Mouse (Mus musculus) embryonic facial prominence, embryonic 12.5 days (tissue): ENCODE measurements around the gene Csde1. TPM values are rescaled to one million over a fixed set of nuclear protein-coding genes. Genes with fewer than 3 reads are reported as not detected.

ENCODE experiments used
- ATAC-seq: fragments of 200-750 bp; cut with Nextera tagmentation; 2 replicates; pipeline ENCODE4 v1.8.0; 2017; ENCODE audit not compliant: insufficient number of reproducible peaks, insufficient read depth, low FRiP score, low TSS enrichment
- H3K27ac ChIP-seq: fragments of 300-500 bp; sonication (generic); 2 replicates; pipeline ENCODE4 v1.5.1; 2016; ENCODE audit warnings: mild to moderate bottlenecking
- H3K27me3 ChIP-seq: fragments of 300-500 bp; sonication (generic); 2 replicates; pipeline ENCODE4 v1.6.1; 2016; ENCODE audit warnings: mild to moderate bottlenecking, moderate library complexity
- H3K36me3 ChIP-seq: fragments of 300-500 bp; sonication (generic); 2 replicates; pipeline ENCODE4 v1.6.1; 2016; ENCODE audit warnings: mild to moderate bottlenecking
- H3K4me1 ChIP-seq: fragments of 300-500 bp; sonication (generic); 2 replicates; pipeline ENCODE4 v1.6.1; 2016
- H3K4me2 ChIP-seq: fragments of 300-500 bp; sonication (generic); replicated peaks from 2 replicates; pipeline ENCODE4 v1.6.1; 2016; ENCODE audit warnings: mild to moderate bottlenecking, moderate library complexity
- H3K4me3 ChIP-seq: fragments of 300-500 bp; sonication (generic); 2 replicates; pipeline ENCODE4 v1.5.1; 2016; ENCODE audit warnings: mild to moderate bottlenecking
- H3K9ac ChIP-seq: fragments of 300-500 bp; sonication (generic); 2 replicates; pipeline ENCODE4 v1.6.1; 2016; ENCODE audit warnings: mild to moderate bottlenecking, moderate library complexity
- H3K9me3 ChIP-seq: fragments of 300-500 bp; sonication (generic); 2 replicates; pipeline ENCODE4 v1.6.1; 2016; ENCODE audit warnings: mild to moderate bottlenecking, moderate library complexity
- WGBS: fragments of 180-500 bp; shearing (Covaris S2); methylation state at CpG from one replicate; pipeline ENCODE4 v1.1.7; 2016; 5-methylcytosine and 5-hydroxymethylcytosine counted together
- polyA plus RNA-seq: library from polyadenylated mRNA; unstranded; fragments of >200 nt; fragmentation: Nextera tagmentation; extraction: Ambion mirVana; gene quantifications from 2 replicates; pipeline ENCODE4 v1.2.1, GENCODE M21; 2016

The Csde1 gene
- polyA plus RNA-seq, 1 experiment from 2014 or later: 461 TPM

DNA sequence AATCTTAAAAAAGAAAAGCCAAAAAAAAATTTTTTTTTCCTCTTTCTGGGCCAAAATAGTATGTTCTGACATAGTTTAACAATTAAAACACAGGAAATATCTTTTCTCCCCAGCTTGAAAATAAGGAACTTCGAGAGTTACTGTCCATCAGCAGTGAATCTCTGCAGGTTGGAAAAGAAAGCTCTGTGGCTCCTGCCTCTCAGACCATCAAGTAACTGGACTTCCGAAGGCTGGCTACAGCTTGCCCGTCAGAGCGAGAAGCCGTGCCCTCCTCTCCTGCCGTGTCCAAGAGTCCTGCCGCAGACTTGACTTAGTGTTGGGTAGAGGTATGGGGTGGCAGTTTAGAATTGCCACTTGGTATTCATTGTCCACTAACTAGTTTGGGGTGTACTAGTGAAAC is 18.6 kb upstream of the Csde1 start:
- H3K36me3 ChIP-seq: peaks cover 45% of the 10 kb centered on the region
- peaks cover 1% of the 10 kb centered on the region for H3K4me1 ChIP-seq
- ATAC-seq: no peak
- H3K9ac ChIP-seq: no peak overlapping the region
- no peaks in the 10 kb centered on the region for H3K27me3 ChIP-seq
- H3K4me2 ChIP-seq: no peak overlapping the region
- no peak overlapping the region for H3K4me3 ChIP-seq
- 95% methylated on average over 7 of the region's 7 CpGs for WGBS
- H3K27ac ChIP-seq: no peak overlapping the region
- H3K9me3 ChIP-seq: 0 out of 2 replicates have a peak, but pooled peaks cover 7% of the 10 kb centered on the region

DNA sequence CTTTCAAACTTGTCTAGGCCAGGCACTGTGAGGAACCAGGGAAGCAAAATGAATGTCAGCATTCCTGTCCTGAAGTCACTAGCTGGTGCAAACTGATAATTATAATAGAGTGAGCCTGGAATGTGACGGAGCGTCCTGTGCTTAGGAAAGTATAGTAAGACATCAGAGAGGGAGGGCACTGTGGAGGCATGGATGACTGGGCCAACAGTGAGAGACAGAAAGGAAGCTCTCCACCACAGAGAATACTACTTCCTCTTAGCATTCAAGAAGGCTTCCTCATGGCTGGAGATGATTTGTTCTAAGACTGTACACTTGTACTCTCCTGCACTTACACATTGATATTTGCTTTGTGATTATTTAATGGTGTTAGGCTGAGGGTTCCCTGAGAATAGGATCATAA is 2.9 kb upstream of the Csde1 start:
- H3K4me3 ChIP-seq: no peak overlapping the region
- no peak overlapping the region for H3K4me2 ChIP-seq
- H3K27ac ChIP-seq: no peak overlapping the region
- H3K36me3 ChIP-seq: no peaks in the 10 kb centered on the region
- 70% methylated on average over 2 of the region's 2 CpGs for WGBS
- ATAC-seq: no peak
- no peaks in the 10 kb centered on the region for H3K9me3 ChIP-seq
- no peaks in the 10 kb centered on the region for H3K27me3 ChIP-seq
- H3K9ac ChIP-seq: no peak overlapping the region
- peaks cover 6% of the 10 kb centered on the region for H3K4me1 ChIP-seq

- ATAC-seq: no peak
- 92% methylated on average over 2 of the region's 2 CpGs for WGBS
These were observed 764 bp upstream of the Csde1 start for GRCm38 (mm10) chr3:103019462-103019861.

DNA sequence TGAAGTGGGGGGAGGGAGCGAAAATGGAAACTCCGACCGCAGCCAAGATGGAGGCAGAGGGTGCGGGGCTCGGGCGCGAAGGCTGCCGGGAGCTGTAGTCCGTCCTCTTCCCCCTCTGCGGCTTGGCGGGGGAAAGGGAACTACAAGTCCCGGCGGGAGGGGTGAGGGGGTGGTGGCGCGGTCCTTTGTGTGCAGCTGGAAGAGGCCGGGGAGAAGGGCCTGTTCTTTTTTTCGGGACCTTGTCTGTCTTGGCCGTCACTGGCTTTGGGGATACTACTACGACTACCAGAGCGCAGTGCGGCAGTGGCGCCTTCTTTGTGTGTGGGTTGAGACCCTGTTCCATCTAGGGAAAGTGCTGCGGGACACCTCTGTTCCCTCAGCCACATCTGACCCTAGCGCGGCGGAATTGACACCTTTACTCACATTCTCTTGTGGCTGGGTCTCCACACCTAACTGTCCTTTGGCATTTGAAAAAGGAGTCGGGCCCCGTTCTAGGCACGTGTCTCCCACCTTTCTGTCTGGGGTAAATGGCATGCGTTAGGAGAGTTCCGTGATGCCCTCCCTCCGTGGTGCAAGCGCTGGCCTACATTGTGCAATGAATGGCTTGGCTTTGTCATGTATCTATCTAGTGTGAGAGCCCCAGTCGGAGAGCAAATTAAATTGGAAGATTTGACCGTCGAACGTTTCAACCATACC is 865 bp downstream of the Csde1 start:
- H3K27ac ChIP-seq: peak overlapping the region; percentile 97
- no peaks in the 10 kb centered on the region for H3K9me3 ChIP-seq
- peaks cover 8% of the 10 kb centered on the region for H3K4me1 ChIP-seq
- H3K9ac ChIP-seq: peak overlapping the region; percentile 89
- H3K4me3 ChIP-seq: peak overlapping the region; percentile 75
- no peaks in the 10 kb centered on the region for H3K36me3 ChIP-seq
- ATAC-seq: peak; percentile 93
- WGBS: under 1% methylated on average over 36 of the region's 37 CpGs
- H3K27me3 ChIP-seq: no peaks in the 10 kb centered on the region
- peak overlapping the region; percentile 78 for H3K4me2 ChIP-seq

More at GRCm38 (mm10) chr3:103019462-103019861, 764 bp upstream of the Csde1 start:
- H3K9ac ChIP-seq: no peak overlapping the region
- H3K36me3 ChIP-seq: no peaks in the 10 kb centered on the region
- H3K4me3 ChIP-seq: peak overlapping the region; percentile 75; the same call in 1 of the 2 replicates
- H3K9me3 ChIP-seq: no peaks in the 10 kb centered on the region
- H3K4me1 ChIP-seq: peaks cover 8% of the 10 kb centered on the region
- H3K27ac ChIP-seq: peak overlapping the region; percentile 97; the same call in 1 of the 2 replicates
- no peaks in the 10 kb centered on the region for H3K27me3 ChIP-seq
- no peak overlapping the region for H3K4me2 ChIP-seq

DNA sequence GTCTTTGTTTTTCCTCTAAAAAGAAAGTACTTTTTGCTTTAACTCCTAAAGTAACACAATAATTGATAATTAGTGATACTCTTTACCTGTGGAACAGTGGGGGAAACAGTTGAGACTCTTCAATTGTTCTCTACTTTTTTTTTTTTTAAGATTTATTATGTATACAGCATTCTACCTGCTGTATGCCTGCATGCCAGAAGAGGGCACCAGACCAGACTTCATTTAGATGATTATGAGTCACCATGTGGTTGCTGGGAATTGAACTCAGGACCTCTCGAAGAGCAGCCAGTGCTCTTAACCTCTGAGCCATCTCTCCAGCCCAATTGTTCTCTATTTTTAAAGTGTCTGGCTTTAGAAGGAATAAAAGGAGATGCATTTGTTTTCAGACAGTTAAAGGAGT is 5.9 kb downstream of the Csde1 start:
- Histone ChIP-seq H3K9ac (no peak overlapping the region), H3K4me2 (no peak overlapping the region), H3K27me3 (no peaks in the 10 kb centered on the region), H3K9me3 (no peaks in the 10 kb centered on the region), H3K27ac (no peak overlapping the region), H3K4me3 (no peak overlapping the region), H3K4me1 (peaks cover 8% of the 10 kb centered on the region; the same call in 1 of the 2 replicates), H3K36me3 (peaks cover 37% of the 10 kb centered on the region)
- no peak for ATAC-seq
- WGBS: 88% methylated on average over 1 of the region's 1 CpGs

GRCm38 (mm10) chr3:103040285-103040684 is 20.1 kb downstream of the Csde1 start:
- Histone ChIP-seq H3K9ac (no peak overlapping the region), H3K27me3 (no peaks in the 10 kb centered on the region), H3K4me2 (no peak overlapping the region), H3K27ac (no peak overlapping the region), H3K4me3 (no peak overlapping the region), H3K4me1 (no peaks in the 10 kb centered on the region), H3K36me3 (peaks cover 43% of the 10 kb centered on the region), H3K9me3 (no peaks in the 10 kb centered on the region)
- 92% methylated on average over 6 of the region's 6 CpGs for WGBS
- ATAC-seq: no peak

DNA sequence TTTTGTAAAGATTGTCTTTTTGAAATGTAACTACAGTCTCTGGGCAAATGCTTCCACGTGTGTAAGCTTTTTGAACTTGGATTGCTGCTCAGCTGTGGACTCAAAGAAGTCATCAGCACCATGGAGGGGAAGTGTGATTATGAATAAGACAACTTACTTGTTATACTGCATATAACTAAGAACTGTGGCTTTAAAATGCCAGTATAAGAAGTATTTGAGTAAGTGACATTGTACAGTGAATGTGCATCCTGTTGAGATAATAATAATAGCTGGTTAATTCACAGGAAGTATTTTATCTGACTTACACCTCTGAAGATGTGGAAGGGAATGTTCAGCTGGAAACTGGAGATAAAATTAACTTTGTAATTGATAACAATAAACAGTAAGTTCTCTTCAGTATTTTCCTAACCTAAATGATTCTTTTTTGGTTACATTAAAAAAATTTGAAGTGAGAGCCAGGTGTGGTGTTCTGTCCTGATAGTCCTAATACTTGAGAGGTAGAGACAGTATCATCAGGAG is 20.7 kb downstream of the Csde1 start:
- Histone ChIP-seq H3K27me3 (no peaks in the 10 kb centered on the region), H3K36me3 (peaks cover 47% of the 10 kb centered on the region)
- WGBS: 86% methylated on average over 1 of the region's 1 CpGs

DNA sequence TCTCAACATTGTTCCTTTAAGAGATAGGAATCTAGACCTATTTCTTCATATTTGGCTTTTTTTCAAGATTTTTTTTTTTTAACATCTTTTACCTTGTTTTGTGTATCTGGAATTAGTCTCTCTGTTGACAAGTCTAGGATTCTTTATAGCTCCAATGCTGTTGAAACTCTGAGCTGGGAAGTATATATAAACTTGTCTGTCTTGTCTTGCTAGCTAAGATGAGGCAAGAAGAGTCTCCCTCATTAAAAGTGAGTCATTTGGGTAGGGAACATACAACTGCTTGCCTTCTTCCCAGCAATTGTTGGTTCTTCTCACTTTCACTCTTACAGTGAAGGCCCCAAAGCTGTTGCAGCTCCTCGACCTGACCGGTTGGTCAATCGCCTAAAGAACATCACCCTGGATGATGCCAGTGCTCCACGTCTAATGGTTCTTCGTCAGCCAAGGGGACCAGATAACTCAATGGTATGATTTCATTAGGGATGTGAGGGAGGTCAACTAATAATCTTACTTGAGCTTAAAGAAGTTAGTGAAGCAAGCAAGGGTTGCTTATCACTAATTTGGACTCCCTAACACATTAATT is 35.9 kb downstream of the Csde1 start:
- no peak overlapping the region for H3K9ac ChIP-seq
- no peak overlapping the region for H3K27ac ChIP-seq
- peaks cover 58% of the 10 kb centered on the region for H3K36me3 ChIP-seq
- H3K27me3 ChIP-seq: no peaks in the 10 kb centered on the region
- H3K4me2 ChIP-seq: no peak overlapping the region
- no peak overlapping the region for H3K4me3 ChIP-seq
- no peaks in the 10 kb centered on the region for H3K9me3 ChIP-seq
- WGBS: 92% methylated on average over 5 of the region's 5 CpGs
- no peak for ATAC-seq
- 0 out of 2 replicates have a peak, but pooled peaks cover 3% of the 10 kb centered on the region for H3K4me1 ChIP-seq

More for the DNA sequence above, 20.7 kb downstream of the Csde1 start:
- no peak overlapping the region for H3K27ac ChIP-seq
- H3K4me1 ChIP-seq: no peaks in the 10 kb centered on the region
- no peak overlapping the region for H3K9ac ChIP-seq
- no peak overlapping the region for H3K4me2 ChIP-seq
- no peak for ATAC-seq
- H3K4me3 ChIP-seq: no peak overlapping the region
- no peaks in the 10 kb centered on the region for H3K9me3 ChIP-seq

- Histone ChIP-seq H3K4me2 (peak overlapping the region; percentile 76), H3K27ac (0 out of 2 replicates have a peak overlapping the region, but pooled peaks have one; percentile 41), H3K27me3 (no peaks in the 10 kb centered on the region), H3K9ac (peak overlapping the region; percentile 83; the same call in 1 of the 2 replicates), H3K9me3 (no peaks in the 10 kb centered on the region), H3K4me3 (peak overlapping the region; percentile 71), H3K36me3 (peaks cover 60% of the 10 kb centered on the region), H3K4me1 (0 out of 2 replicates have a peak, but pooled peaks cover 3% of the 10 kb centered on the region)
- ATAC-seq: peak; percentile 29; the same call in 1 of the 2 replicates
- 4% methylated on average over 10 of the region's 10 CpGs for WGBS
These were observed 37.5 kb downstream of the Csde1 start for GRCm38 (mm10) chr3:103057752-103058151.

DNA sequence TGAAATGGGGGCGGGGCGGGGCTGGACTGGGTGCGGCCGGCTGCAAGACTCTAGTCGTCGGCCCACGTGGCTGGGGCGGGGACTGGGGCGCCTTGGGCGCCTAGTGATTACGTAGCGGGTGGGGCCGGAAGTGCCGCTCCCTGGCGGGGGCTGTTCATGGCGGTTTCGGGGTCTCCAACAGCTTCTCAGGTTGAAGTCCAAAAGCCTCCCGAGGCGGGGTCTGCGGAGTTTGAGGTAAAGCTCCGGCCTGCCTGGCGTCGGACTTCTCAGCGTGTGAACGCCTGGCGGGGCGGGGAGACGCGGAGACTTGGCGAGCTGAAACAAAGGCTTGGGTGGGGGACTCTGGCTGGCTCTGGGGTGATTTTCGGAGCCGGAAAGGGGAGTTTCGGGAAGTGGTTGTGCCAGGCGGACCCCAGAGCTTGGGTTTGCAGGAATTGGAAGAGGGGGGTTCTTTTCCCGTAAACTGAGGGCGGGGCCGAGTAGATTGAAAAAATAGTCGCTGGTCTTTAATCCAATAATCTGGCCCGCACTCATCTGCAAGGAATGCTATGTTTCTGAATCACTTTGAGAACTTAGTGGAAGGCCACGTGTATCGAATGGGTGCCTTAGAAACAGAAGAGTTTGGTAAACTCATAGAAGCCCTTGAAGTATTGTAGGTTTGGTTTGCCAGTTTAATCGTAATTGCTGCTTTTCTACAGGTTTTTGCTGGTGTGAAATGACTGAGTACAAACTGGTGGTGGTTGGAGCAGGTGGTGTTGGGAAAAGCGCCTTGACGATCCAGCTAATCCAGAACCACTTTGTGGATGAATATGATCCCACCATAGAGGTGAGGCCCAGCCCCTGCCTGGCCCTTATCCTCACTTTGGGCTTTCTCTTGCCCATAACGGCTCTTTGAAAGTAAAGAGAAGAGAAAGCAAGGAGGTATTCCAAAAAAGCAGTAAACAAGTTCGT is 38.3 kb downstream of the Csde1 start, which contains the start of gene Nras:
Gene Nras, plus strand, starts transcription at position 79 of the 951 bp plus-strand sequence.
- 3% methylated on average over 46 of the region's 46 CpGs for WGBS
- 0 out of 2 replicates have a peak, but pooled peaks cover 3% of the 10 kb centered on the region for H3K4me1 ChIP-seq
- H3K36me3 ChIP-seq: peaks cover 61% of the 10 kb centered on the region

DNA sequence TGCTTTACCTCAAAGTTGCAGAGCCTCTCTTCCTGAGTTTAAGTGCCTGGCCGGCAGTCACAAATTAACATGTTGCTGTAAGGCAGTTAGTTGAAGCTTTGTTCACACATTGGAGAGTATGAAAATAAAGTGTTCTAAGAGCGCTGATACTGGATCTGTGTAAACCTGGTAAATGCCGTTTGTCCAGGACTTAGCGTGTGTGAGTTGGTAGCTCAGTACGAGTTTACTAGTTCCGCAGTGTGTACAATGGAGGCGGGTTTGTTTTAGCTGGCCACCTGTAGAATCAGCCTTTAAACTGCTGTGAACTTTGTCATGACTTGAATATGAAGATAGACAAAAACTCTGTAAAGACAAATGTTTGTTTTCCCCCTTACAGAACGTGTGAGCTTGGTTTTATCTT is 46.7 kb downstream of the Csde1 start:
- Histone ChIP-seq H3K4me2 (no peak overlapping the region), H3K36me3 (peaks cover 61% of the 10 kb centered on the region), H3K27me3 (no peaks in the 10 kb centered on the region), H3K27ac (no peak overlapping the region), H3K9ac (no peak overlapping the region), H3K4me1 (no peaks in the 10 kb centered on the region), H3K4me3 (no peak overlapping the region), H3K9me3 (no peaks in the 10 kb centered on the region)
- WGBS: 93% methylated on average over 8 of the region's 8 CpGs
- no peak for ATAC-seq

More for the DNA sequence above, 38.3 kb downstream of the Csde1 start, which contains the start of gene Nras:
- Histone ChIP-seq H3K9me3 (no peaks in the 10 kb centered on the region), H3K4me3 (peak within 1 kb of the TSS; percentile 71), H3K9ac (peak within 1 kb of the TSS; percentile 83), H3K27me3 (no peaks in the 10 kb centered on the region), H3K27ac (peak within 1 kb of the TSS; percentile 97), H3K4me2 (peak within 1 kb of the TSS; percentile 76)
- peak; percentile 95 for ATAC-seq
